Mouse (Mus musculus) liver, embryonic 11.5 days (tissue): ENCODE measurements around the gene Relb. TPM values are rescaled to one million over a fixed set of nuclear protein-coding genes. Genes with fewer than 3 reads are reported as not detected.
A peak's percentile ranks its signal among the peaks of the same experiment; 100 is the strongest.
"Not testable (repeated sequence)": the region's sequence is repeated elsewhere in the genome, so short reads cannot be mapped to it uniquely, and the experiment has no call there.

Source experiments
- ATAC-seq: fragments of 200-750 bp; cut with Nextera tagmentation; replicated peaks from 2 replicates; pipeline ENCODE4 v1.8.0; 2017; ENCODE audit warnings: moderate number of reproducible peaks, mild to moderate bottlenecking, moderate TSS enrichment, moderate library complexity; ENCODE audit not compliant: low FRiP score
- DNase-seq: peaks from one replicate; pipeline ENCODE4 v3.0.0-alpha.2; 2017; ENCODE audit warnings: low spot score
- H3K27ac ChIP-seq: fragments of 300-500 bp; sonication (generic); 2 replicates; pipeline ENCODE4 v1.5.1; 2014; ENCODE audit warnings: mild to moderate bottlenecking, low read depth, low read length, control low read depth
- H3K27me3 ChIP-seq: fragments of 300-500 bp; sonication (generic); replicated peaks from 2 replicates; pipeline ENCODE4 v1.6.1; 2014; ENCODE audit warnings: low read length, mixed read lengths; ENCODE audit not compliant: control insufficient read depth, insufficient read depth
- H3K36me3 ChIP-seq: fragments of 300-500 bp; sonication (generic); 2 replicates; pipeline ENCODE4 v1.6.1; 2014; ENCODE audit warnings: mild to moderate bottlenecking, low read length, moderate library complexity, mixed read lengths; ENCODE audit not compliant: control insufficient read depth, insufficient read depth
- H3K4me1 ChIP-seq: fragments of 300-500 bp; sonication (generic); replicated peaks from 2 replicates; pipeline ENCODE4 v1.6.1; 2014; ENCODE audit warnings: low read length, mixed read lengths; ENCODE audit not compliant: control insufficient read depth, insufficient read depth
- H3K4me2 ChIP-seq: fragments of 300-500 bp; sonication (generic); 2 replicates; pipeline ENCODE4 v1.6.1; 2014; ENCODE audit warnings: mild to moderate bottlenecking, control low read depth, moderate library complexity
- H3K4me3 ChIP-seq: fragments of 300-500 bp; sonication (generic); 2 replicates; pipeline ENCODE4 v1.5.1; 2014; ENCODE audit warnings: low read depth, low read length, control low read depth
- H3K9ac ChIP-seq: fragments of 300-500 bp; sonication (generic); 2 replicates; pipeline ENCODE4 v1.6.1; 2014; ENCODE audit warnings: low read depth, low read length, control low read depth
- H3K9me3 ChIP-seq: fragments of 300-500 bp; sonication (generic); 2 replicates; pipeline ENCODE4 v1.6.1; 2016; ENCODE audit warnings: low read length, inconsistent platforms, mixed read lengths; ENCODE audit not compliant: control insufficient read depth
- WGBS: fragments of 180-500 bp; shearing (Covaris S2); extraction: QIAGEN DNeasy Blood & Tissue Kit; methylation state at CpG from one replicate; pipeline ENCODE4 v1.1.7; 2014; 5-methylcytosine and 5-hydroxymethylcytosine counted together
- polyA plus RNA-seq: library from polyadenylated mRNA; unstranded; fragments of >200 nt; fragmentation: Nextera tagmentation; extraction: Ambion mirVana; gene quantifications from 2 replicates; pipeline ENCODE4 v1.2.1, GENCODE M21; 2014

The Relb gene
- polyA plus RNA-seq, 1 experiment from 2014 or later = 2.3 TPM

- Histone ChIP-seq H3K9ac (no peak overlapping the region), H3K27me3 (no peaks in the 10 kb centered on the region), H3K36me3 (peaks cover 4% of the 10 kb centered on the region; the same call in 1 of the 2 replicates), H3K4me3 (no peak overlapping the region), H3K9me3 (no peaks in the 10 kb centered on the region), H3K4me2 (no peak overlapping the region), H3K27ac (no peak overlapping the region), H3K4me1 (peaks cover 15% of the 10 kb centered on the region)
- DNase-seq (no peak), ATAC-seq (no peak)
- 77% methylated on average over 5 of the region's 5 CpGs for WGBS
Observed at GRCm38 (mm10) chr7:19607291-19607690, 21.9 kb downstream of the Relb start.

- H3K27ac ChIP-seq, H3K27me3 ChIP-seq, H3K9me3 ChIP-seq, ATAC-seq, H3K9ac ChIP-seq, H3K36me3 ChIP-seq, DNase-seq: not testable (repeated sequence)
- WGBS = 55% methylated on average over 10 of the region's 10 CpGs
- Histone ChIP-seq H3K4me1 (peaks cover 20% of the 10 kb centered on the region), H3K4me2 (peak overlapping the region; percentile 94), H3K4me3 (peak overlapping the region; percentile 91)
Observed at GRCm38 (mm10) chr7:19604606-19605214, 24.5 kb downstream of the Relb start.

GRCm38 (mm10) chr7:19603849-19604605, 25.2 kb downstream of the Relb start, which contains the start of gene Clasrp:
Gene Clasrp (minus strand): TSS chr7:19604486.
- ATAC-seq = peak; percentile 93
- peak within 1 kb of the TSS; percentile 94 for H3K4me2 ChIP-seq
- H3K27ac ChIP-seq = peak within 1 kb of the TSS; percentile 62
- no peaks in the 10 kb centered on the region for H3K27me3 ChIP-seq
- H3K9ac ChIP-seq = peak within 1 kb of the TSS; percentile 94
- 1% methylated on average over 57 of the region's 57 CpGs for WGBS
- H3K4me3 ChIP-seq = peak within 1 kb of the TSS; percentile 91
- H3K4me1 ChIP-seq = peaks cover 20% of the 10 kb centered on the region
- no peaks in the 10 kb centered on the region for H3K9me3 ChIP-seq
- DNase-seq = peak; percentile 95
- H3K36me3 ChIP-seq = peaks cover 14% of the 10 kb centered on the region

GRCm38 (mm10) chr7:19603055-19603454, 26.2 kb downstream of the Relb start:
- Histone ChIP-seq H3K9me3 (no peaks in the 10 kb centered on the region), H3K27ac (no peak overlapping the region), H3K9ac (peak overlapping the region; percentile 94), H3K4me2 (peak overlapping the region; percentile 94), H3K27me3 (no peaks in the 10 kb centered on the region), H3K36me3 (peaks cover 18% of the 10 kb centered on the region), H3K4me1 (peaks cover 20% of the 10 kb centered on the region), H3K4me3 (peak overlapping the region; percentile 91)
- WGBS = 81% methylated on average over 12 of the region's 12 CpGs
- ATAC-seq = no peak
- DNase-seq = no peak

GRCm38 (mm10) chr7:19600562-19600961, 28.7 kb downstream of the Relb start:
- Histone ChIP-seq H3K4me2 (no peak overlapping the region; the same call in 1 of the 2 replicates), H3K4me3 (no peak overlapping the region), H3K9ac (no peak overlapping the region), H3K27ac (no peak overlapping the region), H3K4me1 (peaks cover 20% of the 10 kb centered on the region), H3K27me3 (no peaks in the 10 kb centered on the region), H3K9me3 (no peaks in the 10 kb centered on the region), H3K36me3 (peaks cover 20% of the 10 kb centered on the region)
- DNase-seq (no peak), ATAC-seq (no peak)
- 76% methylated on average over 5 of the region's 5 CpGs for WGBS

- 59% methylated on average over 10 of the region's 10 CpGs for WGBS
- Histone ChIP-seq H3K36me3 (peaks cover 43% of the 10 kb centered on the region), H3K4me1 (peaks cover 16% of the 10 kb centered on the region), H3K27me3 (no peaks in the 10 kb centered on the region), H3K27ac (no peak overlapping the region), H3K9ac (no peak overlapping the region), H3K4me2 (no peak overlapping the region), H3K9me3 (no peaks in the 10 kb centered on the region), H3K4me3 (no peak overlapping the region)
- no peak for DNase-seq
- ATAC-seq = peak; percentile 77
Observed at GRCm38 (mm10) chr7:19593061-19593730, 36.0 kb downstream of the Relb start.

GRCm38 (mm10) chr7:19589917-19590316, 39.3 kb downstream of the Relb start:
- Histone ChIP-seq H3K9me3 (no peaks in the 10 kb centered on the region), H3K4me3 (no peak overlapping the region), H3K27ac (no peak overlapping the region), H3K4me1 (peaks cover 16% of the 10 kb centered on the region), H3K9ac (no peak overlapping the region), H3K4me2 (no peak overlapping the region), H3K27me3 (no peaks in the 10 kb centered on the region), H3K36me3 (peaks cover 62% of the 10 kb centered on the region)
- ATAC-seq (peak; percentile 53), DNase-seq (peak; percentile 57)
- WGBS = 63% methylated on average over 3 of the region's 3 CpGs

GRCm38 (mm10) chr7:19589207-19589606, 40.0 kb downstream of the Relb start:
- H3K36me3 ChIP-seq = peaks cover 66% of the 10 kb centered on the region
- H3K9me3 ChIP-seq = no peaks in the 10 kb centered on the region
- DNase-seq (peak; percentile 44), ATAC-seq (no peak)
- peaks cover 16% of the 10 kb centered on the region for H3K4me1 ChIP-seq
- no peaks in the 10 kb centered on the region for H3K27me3 ChIP-seq
- no peak overlapping the region for H3K27ac ChIP-seq
- WGBS = 50% methylated on average over 3 of the region's 3 CpGs
- no peak overlapping the region for H3K9ac ChIP-seq
- H3K4me3 ChIP-seq = no peak overlapping the region
- no peak overlapping the region for H3K4me2 ChIP-seq
